Comparison of ENCODE assay signal across 8 mouse cellular contexts in genomic region chr4:152153771-152154177, GRCm38 (mm10). TPM values are rescaled to one million over a fixed set of nuclear protein-coding genes. Genes with fewer than 3 reads are reported as not detected.
A peak's percentile ranks its signal among the peaks of the same experiment; 100 is the strongest.
DNase-seq lines count a peak whose midpoint lies in the region; ATAC-seq and TF ChIP-seq lines count a peak whose summit lies in the region.

No protein-coding gene starts in this region.

- intact Hi-C loops in heart, adult 2 months (cut with DNase I) = no loop called here

- TF ChIP-seq CTCF in heart, adult 2 months (IDR thresholded peaks at IDR 0.05) = peak; percentile 89
- peak; percentile 88 for TF ChIP-seq CTCF in kidney, adult 2 months (conservative IDR thresholded peaks at IDR 0.05; ENCODE audit: insufficient read depth, insufficient read length, low read depth, low read length)

- H3K9me3 ChIP-seq in embryonic facial prominence, embryonic 11.5 days (replicated peaks; ENCODE audit: control insufficient read depth, low read length) = no peaks in the 10 kb centered on the region

- no peak for TF ChIP-seq POLR2A in heart, adult 2 months (IDR thresholded peaks at IDR 0.05; ENCODE audit: insufficient read depth, low read depth, low read length)
- TF ChIP-seq POLR2A in kidney, adult 2 months (IDR thresholded peaks at IDR 0.05; ENCODE audit: low read depth, low read length) = no peak

- H3K36me3 ChIP-seq in embryonic facial prominence, embryonic 11.5 days (replicated peaks; ENCODE audit: control insufficient read depth, insufficient read depth, low read depth, low read length) = no peaks in the 10 kb centered on the region
- no peaks in the 10 kb centered on the region for H3K36me3 ChIP-seq in heart, adult 2 months (ENCODE audit: control insufficient read depth, insufficient read depth, low read length)
- no peaks in the 10 kb centered on the region for H3K36me3 ChIP-seq in kidney, adult 2 months (ENCODE audit: control insufficient read depth, insufficient read depth, low read length)
- no peaks in the 10 kb centered on the region for H3K36me3 ChIP-seq in splenic B cell, adult 2 months (ENCODE audit: control insufficient read depth, insufficient read depth, low read length, poor library complexity, severe bottlenecking)

- peaks cover 53% of the 10 kb centered on the region for H3K27me3 ChIP-seq in embryonic facial prominence, embryonic 11.5 days (ENCODE audit: control insufficient read depth, insufficient read depth, low read length)
- H3K27me3 ChIP-seq in heart, adult 2 months (ENCODE audit: control insufficient read depth, insufficient read depth, low read length) = peaks cover 7% of the 10 kb centered on the region
- no peaks in the 10 kb centered on the region for H3K27me3 ChIP-seq in kidney, adult 2 months (replicated peaks; ENCODE audit: control insufficient read depth, insufficient read depth, low read length)
- no peaks in the 10 kb centered on the region for H3K27me3 ChIP-seq in splenic B cell, adult 2 months (ENCODE audit: control insufficient read depth, insufficient read depth, low read length, poor library complexity, severe bottlenecking)

- DNase-seq in layer of hippocampus, adult 11-12 months (ENCODE audit: low spot score) = peak; percentile 86
- DNase-seq in layer of hippocampus, adult 9-10 months (ENCODE audit: low spot score) = no peak
- DNase-seq in embryonic facial prominence, embryonic 11.5 days (ENCODE audit: low spot score) = peak; percentile 89
- peak; percentile 84 to 88 for DNase-seq in heart, adult 2 months
- DNase-seq in kidney, adult 2 months = peak; percentile 84
- DNase-seq in liver = peak; percentile 85
- DNase-seq in monocyte, adult 2 months (ENCODE audit: low read depth in 1 of 2, low spot score in 2 of 2) = peak; percentile 93 to 95
- peak; percentile 96 for DNase-seq in splenic B cell, adult 2 months (ENCODE audit: low read depth, low spot score)

- no peaks in the 10 kb centered on the region for H3K4me1 ChIP-seq in embryonic facial prominence, embryonic 11.5 days (ENCODE audit: control insufficient read depth, insufficient read depth, low read length)
- H3K4me1 ChIP-seq in heart, adult 2 months (ENCODE audit: control insufficient read depth, insufficient read depth, low read length) = peaks cover 1% of the 10 kb centered on the region; the same call in 1 of the 2 replicates
- H3K4me1 ChIP-seq in kidney, adult 2 months (ENCODE audit: control insufficient read depth, insufficient read depth, low read length) = peaks cover 5% of the 10 kb centered on the region

- no peaks in the 10 kb centered on the region for H3K79me2 ChIP-seq in heart, adult 2 months (replicated peaks; ENCODE audit: control insufficient read depth, insufficient read depth, low read length)

- 0 out of 2 replicates have a peak, but pooled peaks have one; percentile 24 for TF ChIP-seq EP300 in heart, adult 2 months (IDR thresholded peaks at IDR 0.05; ENCODE audit: insufficient read depth, low read depth, low read length)

- 2% methylated on average over 23 of the region's 23 CpGs for WGBS in embryonic facial prominence, embryonic 11.5 days
- 3% methylated on average over 23 of the region's 23 CpGs for WGBS in heart, adult 2 months
- WGBS in kidney, adult 2 months = 2% methylated on average over 23 of the region's 23 CpGs

- H3K4me3 ChIP-seq in embryonic facial prominence, embryonic 11.5 days (ENCODE audit: low read depth, low read length) = no peak overlapping the region
- peak overlapping the region; percentile 30; the same call in 1 of the 2 replicates for H3K4me3 ChIP-seq in heart, adult 2 months
- peak overlapping the region; percentile 39; the same call in 1 of the 2 replicates for H3K4me3 ChIP-seq in kidney, adult 2 months (ENCODE audit: insufficient read depth, low read depth, low read length)

- peak overlapping the region; percentile 32; the same call in 1 of the 2 replicates for H3K9ac ChIP-seq in embryonic facial prominence, embryonic 11.5 days (replicated peaks; ENCODE audit: low read length)
- no peak overlapping the region for H3K9ac ChIP-seq in heart, adult 2 months (ENCODE audit: low read depth, low read length)

- no peak overlapping the region for H3K27ac ChIP-seq in embryonic facial prominence, embryonic 11.5 days (replicated peaks; ENCODE audit: low read depth, low read length)
- H3K27ac ChIP-seq in heart, adult 2 months = no peak overlapping the region
- H3K27ac ChIP-seq in kidney, adult 2 months (ENCODE audit: insufficient read depth, low read depth, low read length) = no peak overlapping the region

- no peak for ATAC-seq in embryonic facial prominence, embryonic 11.5 days (replicated peaks; ENCODE audit: insufficient number of reproducible peaks, low FRiP score, low TSS enrichment, low read depth)

- H3K4me2 ChIP-seq in embryonic facial prominence, embryonic 11.5 days (ENCODE audit: low read depth, low read length) = peak overlapping the region; percentile 33; the same call in 1 of the 2 replicates

RNA-seq across cellular contexts. Expression of gene Espn, which starts 1.6 kb away (rescaled TPM):
- polyA plus RNA-seq in embryonic facial prominence, embryonic 11.5 days (2014; fragmentation: Nextera tagmentation; extraction: Ambion mirVana) = 6.2 and 7.3 TPM in 2 replicates
- 1 to 10 TPM; 2.4 to 2.5 TPM for total RNA-seq in heart, adult 2 months (2021)
- polyA plus RNA-seq in heart, adult 2 months (2012; rRNA removed) = 2.7 and 3.2 TPM in 2 replicates
- polyA plus RNA-seq in kidney, adult 2 months (2012; rRNA removed) = 48.3 and 57.5 TPM in 2 replicates

RNA-seq across cellular contexts. Expression of gene Hes2, which starts 4.9 kb away (rescaled TPM):
- polyA plus RNA-seq in embryonic facial prominence, embryonic 11.5 days (2014; fragmentation: Nextera tagmentation; extraction: Ambion mirVana) = 0.22 and 0.24 TPM in 2 replicates
- not detected for total RNA-seq in heart, adult 2 months (2021)
- polyA plus RNA-seq in heart, adult 2 months (2012; rRNA removed) = not detected in 2 replicates
- 0.81 and 1.0 TPM in 2 replicates for polyA plus RNA-seq in kidney, adult 2 months (2012; rRNA removed)

RNA-seq across cellular contexts. Expression of gene Acot7, which starts 24.2 kb away (rescaled TPM):
- 47.5 and 54.9 TPM in 2 replicates for polyA plus RNA-seq in embryonic facial prominence, embryonic 11.5 days (2014; fragmentation: Nextera tagmentation; extraction: Ambion mirVana)
- total RNA-seq in heart, adult 2 months (2021) = 10 to 100 TPM; 58.1 to 64.8 TPM
- polyA plus RNA-seq in heart, adult 2 months (2012; rRNA removed) = 51.7 and 65.0 TPM in 2 replicates
- 80.2 and 90.1 TPM in 2 replicates for polyA plus RNA-seq in kidney, adult 2 months (2012; rRNA removed)

RNA-seq across cellular contexts. Expression of gene Tnfrsf25, which starts 38.0 kb away (rescaled TPM):
- 0.21 and 0.75 TPM in 2 replicates for polyA plus RNA-seq in embryonic facial prominence, embryonic 11.5 days (2014; fragmentation: Nextera tagmentation; extraction: Ambion mirVana)
- total RNA-seq in heart, adult 2 months (2021) = 1 to 10 TPM; 1.4 to 2.4 TPM
- 6.1 and 7.4 TPM in 2 replicates for polyA plus RNA-seq in heart, adult 2 months (2012; rRNA removed)
- polyA plus RNA-seq in kidney, adult 2 months (2012; rRNA removed) = 3.3 and 4.4 TPM in 2 replicates
